Mouse (Mus musculus): ENCODE results near the gene Crmp1. TPM values are rescaled to one million over a fixed set of nuclear protein-coding genes. Genes with fewer than 3 reads are reported as not detected.
A peak's percentile ranks its signal among the peaks of the same experiment; 100 is the strongest.

The Crmp1 gene
- polyA plus RNA-seq (2012; rRNA removed), result 0.79 and 1.1 TPM in 2 replicates

GRCm38 (mm10) chr5:37241651-37242151, at the start of gene Crmp1:
Crmp1 (plus strand) TSS chr5:37241940.
- Histone ChIP-seq H3K4me3 (ENCODE audit: low read depth, low read length) (peak within 1 kb of the TSS; percentile 23), H3K4me1 (ENCODE audit: control insufficient read depth, insufficient read depth, insufficient read length, low read length) (no peaks in the 10 kb centered on the region; the same call in 1 of the 2 replicates), H3K36me3 (ENCODE audit: control insufficient read depth, insufficient read depth, low read length) (no peaks in the 10 kb centered on the region), H3K27ac (ENCODE audit: insufficient read depth, low read depth, low read length) (no peak within 1 kb of the TSS), H3K27me3 (ENCODE audit: control insufficient read depth, insufficient read depth, low read length) (peaks cover 33% of the 10 kb centered on the region)
- 4% methylated on average over 56 of the region's 56 CpGs for WGBS
- TF ChIP-seq CTCF (IDR thresholded peaks at IDR 0.05; ENCODE audit: extremely low read depth, insufficient read length, insufficient replicate concordance, low read depth, low read length) (no peak), POLR2A (IDR thresholded peaks at IDR 0.05; ENCODE audit: low read depth, low read length) (no peak)

DNA sequence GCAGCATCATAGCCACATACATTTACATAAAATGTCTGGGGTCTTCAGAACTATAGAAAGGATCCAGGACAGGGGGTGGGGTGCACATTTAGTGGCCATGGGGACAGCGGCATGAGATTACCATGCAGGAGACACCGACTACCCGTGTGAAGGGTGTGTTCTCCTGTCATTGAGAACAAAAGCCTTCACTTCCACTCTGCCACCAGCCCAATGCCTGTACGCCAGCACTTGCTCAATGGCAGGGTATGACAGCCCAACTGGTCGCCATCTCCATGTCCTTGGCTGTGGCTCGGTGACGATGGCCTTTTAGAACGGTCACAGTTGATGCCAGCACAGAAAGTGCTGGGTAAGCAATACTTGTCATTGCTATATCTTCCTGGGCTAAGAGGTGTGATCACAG, 45.5 kb upstream of the Crmp1 start:
- Histone ChIP-seq H3K36me3 (ENCODE audit: control insufficient read depth, insufficient read depth, low read length) (no peaks in the 10 kb centered on the region), H3K4me3 (ENCODE audit: low read depth, low read length) (no peak overlapping the region), H3K27ac (ENCODE audit: insufficient read depth, low read depth, low read length) (no peak overlapping the region), H3K27me3 (ENCODE audit: control insufficient read depth, insufficient read depth, low read length) (no peaks in the 10 kb centered on the region), H3K4me1 (ENCODE audit: control insufficient read depth, insufficient read depth, insufficient read length, low read length) (no peaks in the 10 kb centered on the region)
- no peak for TF ChIP-seq CTCF (IDR thresholded peaks at IDR 0.05; ENCODE audit: extremely low read depth, insufficient read length, insufficient replicate concordance, low read depth, low read length)
- TF ChIP-seq POLR2A (IDR thresholded peaks at IDR 0.05; ENCODE audit: low read depth, low read length), result no peak
- WGBS, result 75% methylated on average over 8 of the region's 8 CpGs

DNA sequence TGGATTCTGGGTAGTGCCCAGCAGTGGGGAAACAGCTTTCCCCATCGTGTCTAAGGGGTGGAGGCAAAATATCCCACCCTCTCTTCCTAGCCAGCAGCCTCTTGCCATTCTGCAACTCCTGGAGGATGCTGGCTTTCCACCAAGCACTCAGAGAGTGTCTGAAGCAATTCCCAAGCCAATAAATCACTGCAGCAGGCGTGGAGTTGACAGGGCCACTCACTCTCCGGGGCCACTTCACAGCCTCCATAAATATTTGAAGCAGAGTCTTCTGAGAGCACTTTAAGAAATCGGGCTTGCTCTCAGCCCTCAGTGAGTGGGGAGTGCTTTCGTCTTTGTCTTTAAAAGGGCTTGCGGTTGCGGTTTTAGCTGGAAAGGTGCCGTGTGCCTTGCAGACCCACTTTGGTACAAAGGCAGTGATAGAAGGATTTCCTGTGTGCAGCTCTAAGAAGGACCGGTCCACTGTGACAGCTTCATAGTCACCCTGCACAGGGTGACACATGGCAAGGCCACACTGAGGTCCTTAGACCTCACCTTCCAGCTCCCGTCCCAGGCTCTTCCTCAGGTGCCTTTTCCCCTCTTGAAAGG, 45.0 kb upstream of the Crmp1 start:
- H3K4me3 ChIP-seq (ENCODE audit: low read depth, low read length), result no peak overlapping the region
- no peaks in the 10 kb centered on the region for H3K4me1 ChIP-seq (ENCODE audit: control insufficient read depth, insufficient read depth, insufficient read length, low read length)
- no peaks in the 10 kb centered on the region for H3K36me3 ChIP-seq (ENCODE audit: control insufficient read depth, insufficient read depth, low read length)
- no peaks in the 10 kb centered on the region for H3K27me3 ChIP-seq (ENCODE audit: control insufficient read depth, insufficient read depth, low read length)
- H3K27ac ChIP-seq (ENCODE audit: insufficient read depth, low read depth, low read length), result no peak overlapping the region
- no peak for TF ChIP-seq CTCF (IDR thresholded peaks at IDR 0.05; ENCODE audit: extremely low read depth, insufficient read length, insufficient replicate concordance, low read depth, low read length)
- TF ChIP-seq POLR2A (IDR thresholded peaks at IDR 0.05; ENCODE audit: low read depth, low read length), result no peak
- WGBS, result 29% methylated on average over 10 of the region's 10 CpGs

DNA sequence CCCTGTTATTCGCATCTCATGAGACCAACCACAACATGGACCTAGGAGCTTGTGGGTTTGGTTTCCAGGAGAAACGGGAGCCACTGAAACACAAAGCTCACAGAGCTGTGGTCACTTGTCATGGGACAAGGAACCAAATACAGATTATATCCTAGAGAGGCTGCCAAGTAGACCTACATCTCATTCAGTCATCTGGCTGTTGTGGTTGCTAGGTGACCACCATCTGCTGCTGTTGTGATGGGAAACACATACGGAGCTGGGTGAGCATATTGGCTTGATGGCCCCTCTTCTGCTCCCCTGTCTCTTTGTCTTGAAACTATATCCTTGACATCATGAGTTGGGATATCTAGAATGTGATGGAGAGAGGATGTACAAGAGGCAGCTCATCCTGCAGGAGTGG, 44.3 kb upstream of the Crmp1 start:
- TF ChIP-seq CTCF (IDR thresholded peaks at IDR 0.05; ENCODE audit: extremely low read depth, insufficient read length, insufficient replicate concordance, low read depth, low read length), result no peak
- no peak for TF ChIP-seq POLR2A (IDR thresholded peaks at IDR 0.05; ENCODE audit: low read depth, low read length)
- H3K4me1 ChIP-seq (ENCODE audit: control insufficient read depth, insufficient read depth, insufficient read length, low read length), result no peaks in the 10 kb centered on the region
- H3K36me3 ChIP-seq (ENCODE audit: control insufficient read depth, insufficient read depth, low read length), result no peaks in the 10 kb centered on the region
- 62% methylated on average over 3 of the region's 3 CpGs for WGBS
- no peak overlapping the region for H3K4me3 ChIP-seq (ENCODE audit: low read depth, low read length)
- no peak overlapping the region for H3K27ac ChIP-seq (ENCODE audit: insufficient read depth, low read depth, low read length)
- no peaks in the 10 kb centered on the region for H3K27me3 ChIP-seq (ENCODE audit: control insufficient read depth, insufficient read depth, low read length)

- no peaks in the 10 kb centered on the region for H3K27me3 ChIP-seq (ENCODE audit: control insufficient read depth, insufficient read depth, low read length)
- no peaks in the 10 kb centered on the region for H3K36me3 ChIP-seq (ENCODE audit: control insufficient read depth, insufficient read depth, low read length)
- H3K4me1 ChIP-seq (ENCODE audit: control insufficient read depth, insufficient read depth, insufficient read length, low read length), result no peaks in the 10 kb centered on the region
- no peak overlapping the region for H3K27ac ChIP-seq (ENCODE audit: insufficient read depth, low read depth, low read length)
- 35% methylated on average over 2 of the region's 2 CpGs for WGBS
- no peak overlapping the region for H3K4me3 ChIP-seq (ENCODE audit: low read depth, low read length)
- TF ChIP-seq CTCF (IDR thresholded peaks at IDR 0.05; ENCODE audit: extremely low read depth, insufficient read length, insufficient replicate concordance, low read depth, low read length) (no peak), POLR2A (IDR thresholded peaks at IDR 0.05; ENCODE audit: low read depth, low read length) (no peak)
Measured at GRCm38 (mm10) chr5:37198011-37198688, 43.6 kb upstream of the Crmp1 start.

GRCm38 (mm10) chr5:37202285-37202684, 39.5 kb upstream of the Crmp1 start:
- 33% methylated on average over 1 of the region's 1 CpGs for whole genome bisulfite sequencing
- Histone ChIP-seq H3K27me3 (ENCODE audit: control insufficient read depth, insufficient read depth, low read length) (no peaks in the 10 kb centered on the region), H3K27ac (ENCODE audit: insufficient read depth, low read depth, low read length) (no peak overlapping the region), H3K4me3 (ENCODE audit: low read depth, low read length) (no peak overlapping the region), H3K4me1 (ENCODE audit: control insufficient read depth, insufficient read depth, insufficient read length, low read length) (no peaks in the 10 kb centered on the region), H3K36me3 (ENCODE audit: control insufficient read depth, insufficient read depth, low read length) (no peaks in the 10 kb centered on the region)
- TF ChIP-seq CTCF (IDR thresholded peaks at IDR 0.05; ENCODE audit: extremely low read depth, insufficient read length, insufficient replicate concordance, low read depth, low read length) (no peak), POLR2A (IDR thresholded peaks at IDR 0.05; ENCODE audit: low read depth, low read length) (no peak)

DNA sequence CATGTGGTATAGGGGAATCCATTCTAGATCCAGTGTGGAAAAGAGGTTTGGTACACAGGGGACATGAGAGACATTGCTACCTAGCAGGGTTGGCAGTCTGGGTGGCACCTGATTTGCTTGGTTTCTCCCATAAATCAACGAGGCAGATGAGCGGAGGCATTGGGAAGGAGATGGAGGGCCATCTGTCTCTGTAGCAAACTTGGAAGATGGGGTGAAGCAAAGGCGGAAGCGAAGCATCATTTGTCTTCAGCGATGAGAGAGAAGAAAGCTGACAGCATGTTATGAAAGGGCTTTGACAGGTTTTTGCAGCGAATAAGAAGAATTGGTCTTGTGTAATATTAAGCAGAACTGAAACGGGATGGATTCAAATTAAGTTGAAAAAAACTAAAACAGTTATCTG, 36.9 kb upstream of the Crmp1 start:
- WGBS, result 83% methylated on average over 7 of the region's 7 CpGs
- H3K27me3 ChIP-seq (ENCODE audit: control insufficient read depth, insufficient read depth, low read length), result no peaks in the 10 kb centered on the region
- no peak overlapping the region for H3K4me3 ChIP-seq (ENCODE audit: low read depth, low read length)
- H3K36me3 ChIP-seq (ENCODE audit: control insufficient read depth, insufficient read depth, low read length), result no peaks in the 10 kb centered on the region
- no peak overlapping the region for H3K27ac ChIP-seq (ENCODE audit: insufficient read depth, low read depth, low read length)
- TF ChIP-seq CTCF (IDR thresholded peaks at IDR 0.05; ENCODE audit: extremely low read depth, insufficient read length, insufficient replicate concordance, low read depth, low read length), result no peak
- no peak for TF ChIP-seq POLR2A (IDR thresholded peaks at IDR 0.05; ENCODE audit: low read depth, low read length)
- H3K4me1 ChIP-seq (ENCODE audit: control insufficient read depth, insufficient read depth, insufficient read length, low read length), result no peaks in the 10 kb centered on the region
